Mouse (Mus musculus) natural killer cell, adult 2 months (primary cell): ENCODE results near the gene Angpt4.
A peak's percentile ranks its signal among the peaks of the same experiment; 100 is the strongest.

Experiments
- DNase-seq, 2 experiments: peaks; one replicate each; pipeline ENCODE4 v3.0.0; 2022; ENCODE audit warnings: low spot score in 2 of 2

Angpt4 gene

GRCm38 (mm10) chr2:151914120-151914519 is 3.1 kb downstream of the Angpt4 start:
- DNase-seq, result no peak

- DNase-seq, result no peak
Observed at GRCm38 (mm10) chr2:151915111-151915510, 4.1 kb downstream of the Angpt4 start.

DNA sequence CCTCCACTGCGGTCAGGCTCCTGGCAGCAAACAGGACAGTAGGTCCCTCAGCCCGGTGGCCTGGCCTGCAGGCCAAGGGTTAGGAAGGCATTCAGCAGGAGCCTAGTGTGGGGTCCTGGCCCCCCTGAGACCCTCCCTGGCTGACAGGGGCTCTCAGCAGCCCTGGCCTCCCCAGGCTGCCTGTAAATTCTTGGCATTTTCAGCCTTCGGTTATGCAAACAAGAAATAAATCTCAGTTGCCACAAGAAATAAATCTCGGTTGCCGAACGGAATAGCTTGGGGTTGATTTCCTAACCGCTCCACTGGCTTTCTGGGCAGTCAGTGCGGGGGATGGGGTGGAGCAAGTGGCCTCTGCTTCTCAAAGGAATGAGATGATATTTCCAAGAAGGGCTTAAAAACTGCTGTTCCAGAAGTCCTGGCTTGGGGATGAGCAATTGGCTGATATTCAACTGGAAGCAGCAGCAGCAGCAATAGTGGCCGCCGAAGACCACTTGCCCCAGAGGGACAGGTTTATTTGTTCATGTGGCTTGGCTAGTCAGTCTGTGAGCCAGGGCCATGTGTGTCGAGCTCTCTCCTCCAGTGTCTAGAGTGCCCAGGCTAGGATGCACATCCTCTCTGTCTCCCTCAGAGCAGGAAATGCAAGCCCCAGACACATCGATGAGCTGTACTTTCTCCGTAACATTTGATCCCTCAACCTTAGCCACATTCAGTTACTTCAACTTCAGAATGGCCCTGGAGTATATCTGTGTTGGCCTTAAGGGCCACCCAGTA is 5.2 kb downstream of the Angpt4 start:
- DNase-seq, result no peak

DNA sequence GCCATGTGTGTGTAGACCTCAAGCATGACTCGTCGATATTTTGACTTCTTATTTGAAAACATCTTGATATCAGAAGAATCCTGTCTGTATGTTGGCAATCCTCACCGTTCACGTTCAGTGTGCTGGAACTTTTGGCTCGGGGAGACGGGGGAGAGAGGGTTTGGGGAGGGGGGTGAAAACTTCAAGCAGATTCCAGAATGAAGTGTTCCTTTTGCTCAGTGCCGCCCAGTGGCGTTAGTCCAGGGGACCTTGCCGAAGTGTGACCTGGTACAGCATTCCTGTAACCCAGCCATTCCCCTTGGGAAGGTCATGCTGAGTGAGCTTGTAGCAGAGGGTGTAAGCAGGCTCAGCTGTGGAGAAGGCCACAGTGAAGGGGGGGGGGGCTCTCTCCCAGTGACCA is 8.1 kb downstream of the Angpt4 start:
- no peak for DNase-seq

- DNase-seq, result no peak
Observed at GRCm38 (mm10) chr2:151921068-151921467, 10.1 kb downstream of the Angpt4 start.

DNA sequence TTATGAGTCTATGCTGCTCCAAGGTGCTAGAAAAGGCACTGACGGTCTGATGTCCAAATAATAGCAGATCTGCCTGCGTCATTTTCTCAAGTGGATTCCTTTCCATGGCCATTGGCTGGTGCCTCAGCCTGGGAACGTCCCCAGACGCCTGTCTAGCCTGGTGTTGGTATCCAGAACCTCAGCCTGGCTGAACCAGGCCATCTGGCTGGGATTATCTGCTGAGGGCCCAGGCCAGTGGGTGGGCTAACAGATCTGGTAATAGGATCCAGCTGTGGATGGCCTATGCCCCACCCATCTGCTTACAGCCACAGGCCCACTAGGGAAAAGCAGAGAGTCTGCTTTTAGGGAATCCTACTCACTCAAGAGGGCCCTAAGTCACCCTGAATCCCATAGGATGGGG is 10.6 kb downstream of the Angpt4 start:
- no peak for DNase-seq

DNA sequence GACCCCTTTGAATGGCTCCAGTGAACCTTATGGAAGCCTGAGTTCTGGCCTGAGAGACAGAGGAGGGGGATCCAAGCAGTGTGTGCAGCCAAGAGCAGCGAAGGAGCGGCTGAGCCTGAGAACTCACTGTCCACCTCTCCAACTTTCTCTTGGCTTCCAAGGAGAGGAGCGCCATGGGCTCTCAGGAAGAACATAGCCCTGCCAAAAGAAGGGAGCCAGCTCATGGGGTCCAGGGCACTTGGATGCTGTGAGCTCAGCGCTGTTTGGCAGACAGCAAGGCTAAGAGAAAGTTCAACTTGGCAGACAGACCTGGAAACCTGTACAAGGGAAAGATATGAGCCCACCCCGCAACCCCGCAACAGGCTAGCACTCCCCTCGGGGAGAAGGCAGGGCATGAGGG is 13.3 kb downstream of the Angpt4 start:
- DNase-seq, result no peak

DNA sequence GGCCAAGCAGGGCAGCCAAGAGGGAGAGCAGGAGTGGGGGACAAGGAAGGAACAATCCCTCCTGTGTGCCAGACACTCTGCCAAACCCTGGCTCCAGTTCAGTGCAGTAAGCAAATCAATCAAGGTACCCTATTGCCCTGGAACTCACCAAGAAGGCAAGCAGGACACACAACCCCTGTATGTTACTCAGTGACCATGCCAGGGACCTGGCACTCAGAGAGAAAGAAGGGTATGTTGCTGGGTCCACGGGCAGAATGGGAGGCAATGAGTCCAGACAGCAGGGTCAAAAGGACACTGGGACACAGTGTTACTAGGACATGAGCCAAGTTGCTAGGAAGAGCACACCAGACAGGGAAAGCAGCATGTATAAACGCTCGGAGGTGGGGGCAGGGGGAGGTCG is 14.7 kb downstream of the Angpt4 start:
- no peak for DNase-seq

GRCm38 (mm10) chr2:151927103-151927502 is 16.1 kb downstream of the Angpt4 start:
- DNase-seq, result no peak

DNA sequence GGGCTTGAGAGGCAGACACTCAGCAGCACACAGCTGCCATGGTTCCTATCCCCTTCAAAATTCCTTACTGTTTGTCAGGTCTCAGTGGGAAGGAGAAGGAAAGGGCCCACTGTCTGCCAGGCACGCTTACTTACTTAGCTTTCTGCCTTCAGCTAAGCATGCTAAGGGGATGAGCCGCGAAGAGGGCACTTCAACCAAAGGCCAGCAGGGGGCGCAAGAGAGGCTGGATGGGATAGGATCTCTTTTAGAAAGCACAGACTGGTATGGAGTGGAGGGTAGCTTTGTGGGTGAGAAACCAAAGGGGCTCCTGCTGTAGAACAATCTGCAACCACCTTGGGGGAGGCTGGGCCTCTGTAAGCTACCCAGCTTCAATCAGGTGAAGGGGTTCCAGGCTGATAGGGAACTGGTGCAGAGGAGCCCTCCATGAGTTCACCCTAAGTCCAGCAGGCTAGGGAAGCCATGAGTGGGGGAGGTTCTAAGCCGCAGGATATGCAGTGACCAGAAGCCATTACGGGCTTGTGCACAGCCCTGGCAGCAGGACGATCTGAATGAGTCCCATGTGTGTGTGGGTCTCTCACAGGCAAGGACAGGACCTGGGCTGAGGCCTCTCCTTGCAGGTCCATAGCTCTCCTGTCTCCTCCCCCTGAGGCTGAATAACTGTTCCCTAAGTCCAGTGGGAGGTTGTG is 19.5 kb downstream of the Angpt4 start:
- peak; percentile 61 to 76 for DNase-seq

DNA sequence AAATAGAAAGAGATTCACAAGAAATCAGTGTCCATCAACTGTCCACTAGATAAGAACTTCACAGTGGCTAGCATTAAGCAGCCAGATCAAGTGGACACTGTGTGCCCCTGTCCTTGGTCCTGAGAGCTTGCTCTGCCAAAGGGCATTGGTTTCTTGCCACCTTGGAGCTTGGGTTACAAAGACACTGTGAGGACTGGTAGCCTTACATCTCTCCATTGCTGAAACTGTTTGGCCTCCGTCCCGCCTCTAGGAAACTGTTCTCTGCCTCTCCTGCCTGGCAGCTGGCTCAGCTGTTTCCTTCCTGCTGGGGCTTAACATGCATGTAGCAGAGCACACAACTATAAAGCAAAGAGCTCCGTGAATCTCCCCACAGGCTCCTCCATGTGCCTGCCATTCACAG is 26.9 kb downstream of the Angpt4 start:
- DNase-seq, result no peak

GRCm38 (mm10) chr2:151938780-151939200 is 27.8 kb downstream of the Angpt4 start:
- no peak for DNase-seq

- no peak for DNase-seq
Observed at GRCm38 (mm10) chr2:151939651-151940420, 28.8 kb downstream of the Angpt4 start.

DNA sequence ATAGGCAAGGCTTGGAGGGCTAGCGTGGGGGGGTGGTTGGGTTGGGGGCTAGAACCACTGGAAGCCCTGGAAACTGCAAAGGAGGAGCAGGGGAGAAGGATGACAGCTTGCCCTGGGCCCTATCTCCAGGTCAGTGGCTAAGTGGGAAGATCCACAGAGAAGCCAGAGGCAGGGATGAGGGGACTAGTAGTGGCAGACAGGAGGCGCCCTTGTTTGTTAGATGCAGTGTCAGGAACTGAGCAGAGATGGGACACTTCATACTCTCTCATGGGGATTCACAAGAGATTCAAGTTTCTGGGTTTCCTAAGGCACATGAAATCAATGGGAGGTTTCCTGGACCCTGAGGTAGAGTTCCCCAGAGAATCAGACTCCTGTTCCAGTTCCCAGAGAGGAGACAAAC is 30.3 kb downstream of the Angpt4 start:
- no peak for DNase-seq

DNA sequence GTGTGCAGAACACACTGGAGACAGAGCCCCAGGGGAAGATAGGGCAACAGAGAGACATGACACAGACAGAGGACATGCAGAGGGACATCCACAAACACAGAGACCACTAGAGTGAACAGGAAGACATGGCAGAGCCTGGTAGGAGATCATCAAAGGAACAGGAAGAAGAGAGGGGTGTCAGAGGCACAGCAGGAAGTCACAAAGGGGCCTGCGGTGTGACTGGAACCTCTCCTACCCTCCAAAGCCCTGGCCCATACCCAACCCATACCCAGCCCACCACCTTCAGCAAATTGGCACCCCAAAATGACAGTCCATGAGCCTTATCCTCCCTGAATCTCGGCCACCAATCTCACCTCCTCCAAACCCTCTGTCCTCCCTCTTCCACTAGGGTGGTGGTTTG is 33.1 kb downstream of the Angpt4 start:
- DNase-seq, result no peak

DNA sequence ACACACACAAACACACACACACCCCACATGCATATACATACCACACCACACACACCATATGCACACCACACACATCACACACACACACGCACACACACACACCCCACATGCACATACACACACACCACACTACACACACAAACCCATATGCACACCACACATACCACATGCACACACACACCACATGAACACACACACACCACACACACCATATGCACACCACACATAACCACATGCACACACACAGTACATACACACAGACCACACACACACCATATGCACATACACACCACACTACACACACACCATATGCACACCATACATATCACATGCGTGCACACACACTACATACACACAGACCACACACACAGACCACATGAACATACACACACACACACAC is 36.6 kb downstream of the Angpt4 start:
- DNase-seq, result no peak

DNA sequence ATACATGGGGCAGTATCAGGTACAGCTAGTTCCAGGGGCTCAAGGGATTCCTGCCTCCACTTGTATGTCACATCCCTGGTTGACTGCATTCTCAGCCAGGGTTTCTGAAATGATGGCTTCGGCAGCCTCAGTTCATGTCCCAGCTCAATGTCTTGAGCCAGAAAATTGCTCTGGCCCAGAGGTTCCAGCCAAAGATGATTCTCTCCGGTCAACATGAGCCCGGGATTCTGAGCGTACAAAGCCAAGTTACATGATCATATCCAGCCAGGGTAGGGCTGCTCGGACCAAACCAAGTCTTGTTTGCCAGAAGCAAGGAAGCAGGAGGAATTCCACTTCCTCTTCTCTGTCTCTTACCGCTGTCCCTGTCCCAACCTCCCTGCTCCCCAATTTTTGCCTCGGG is 37.3 kb downstream of the Angpt4 start:
- no peak for DNase-seq

DNA sequence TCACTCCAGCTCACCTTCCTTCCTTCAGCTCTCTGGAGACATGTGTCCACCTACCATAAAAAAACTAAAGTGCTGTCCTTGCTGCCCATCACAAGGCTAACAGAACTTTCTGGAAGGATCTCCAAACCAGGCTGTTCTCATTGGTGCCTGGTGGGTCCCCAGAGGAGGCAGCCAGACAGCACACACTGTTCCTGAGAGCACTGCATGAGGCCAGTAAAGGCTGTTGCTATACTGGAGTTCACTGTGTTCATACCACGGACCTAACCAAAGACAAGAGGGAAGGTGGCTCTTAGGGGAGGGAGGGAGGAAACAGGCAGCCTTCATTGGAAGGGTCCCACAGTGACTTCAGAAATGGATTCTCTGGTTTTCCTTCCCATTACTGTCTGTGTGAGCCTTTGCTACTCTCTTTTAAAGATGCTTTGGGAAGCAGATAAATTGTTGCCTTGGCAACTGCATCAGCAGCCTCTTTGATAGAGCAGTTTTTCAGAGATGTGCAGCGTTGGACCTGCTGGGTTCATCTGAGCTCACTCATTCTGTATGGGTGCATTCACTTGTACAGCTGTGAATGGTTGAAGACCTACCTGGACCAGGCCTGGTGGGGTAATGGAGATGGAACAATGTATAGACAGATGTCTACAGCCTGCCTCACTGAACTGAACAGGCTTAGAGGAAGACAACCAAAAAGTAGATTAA is 38.2 kb downstream of the Angpt4 start:
- DNase-seq, result no peak

- no peak for DNase-seq
Observed at GRCm38 (mm10) chr2:151953665-151954064, 42.7 kb downstream of the Angpt4 start.

DNA sequence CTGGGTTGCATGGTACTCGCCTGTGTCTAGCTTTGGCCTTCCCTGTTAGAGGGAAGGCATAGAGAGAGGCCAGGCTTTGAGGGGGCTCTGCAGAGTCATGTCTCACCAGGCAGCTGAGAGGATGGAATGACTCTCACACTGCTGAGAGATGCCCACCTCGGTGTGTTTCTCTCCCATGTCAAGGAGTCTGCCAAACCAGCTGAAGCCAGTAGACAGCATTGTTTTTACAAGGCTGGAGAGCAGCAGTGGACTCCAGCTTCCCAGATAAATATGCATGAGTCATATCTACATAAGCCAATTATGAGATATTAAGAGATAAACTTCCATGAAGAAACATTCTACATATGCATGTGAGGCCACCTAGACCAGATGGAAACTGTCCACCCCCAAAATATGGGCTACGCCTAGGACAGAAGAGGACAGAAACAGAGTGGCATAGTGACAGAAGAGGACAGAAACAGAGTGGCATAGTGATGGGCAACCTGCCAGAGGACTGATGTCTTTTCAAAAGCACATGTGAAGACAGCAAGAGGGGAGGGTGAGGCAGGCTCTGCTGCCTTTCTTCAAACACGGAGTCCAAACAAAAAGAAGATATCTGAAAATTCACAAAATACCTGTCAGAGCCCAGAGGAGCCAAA is 45.6 kb downstream of the Angpt4 start:
- no peak for DNase-seq

DNA sequence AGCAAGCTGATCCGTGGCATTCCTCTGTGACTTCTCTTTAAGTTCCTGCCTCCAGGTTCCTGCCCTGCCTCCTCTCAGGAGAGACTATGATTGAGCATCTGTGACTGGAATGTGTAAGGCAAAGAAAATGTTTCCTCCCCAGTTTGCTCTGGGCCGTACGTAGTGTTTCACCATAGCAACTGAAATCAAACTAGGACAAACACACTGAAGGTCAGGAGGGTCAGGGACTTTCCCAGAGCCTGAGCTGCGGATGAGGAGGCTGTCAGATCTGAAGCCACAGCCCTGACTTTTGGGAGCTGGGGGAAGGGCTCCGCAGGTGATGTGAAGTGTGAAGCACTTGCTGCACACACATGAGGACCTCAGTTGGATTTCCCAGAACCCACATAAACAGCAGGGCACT is 48.3 kb downstream of the Angpt4 start:
- DNase-seq, result no peak
